Mouse (Mus musculus): ENCODE data around the gene Cyp26b1.

Cyp26b1 gene

GRCm38 (mm10) chr6:84587471-84588101 lies 6.1 kb downstream of the Cyp26b1 start:
- DNase-seq, result peak; percentile 95

GRCm38 (mm10) chr6:84586551-84587200 lies 7.0 kb downstream of the Cyp26b1 start:
- peak; percentile 87 for DNase-seq

- peak; percentile 89 for DNase-seq
These were observed 7.9 kb downstream of the Cyp26b1 start for GRCm38 (mm10) chr6:84585686-84586300.

- DNase-seq, result peak; percentile 97
These were observed 8.7 kb downstream of the Cyp26b1 start for GRCm38 (mm10) chr6:84584783-84585685.

GRCm38 (mm10) chr6:84583841-84584782 lies 9.6 kb downstream of the Cyp26b1 start:
- DNase-seq, result peak; percentile 92

GRCm38 (mm10) chr6:84583371-84583770 lies 10.3 kb downstream of the Cyp26b1 start:
- DNase-seq, result peak; percentile 98

- peak; percentile 89 for DNase-seq
These were observed 10.9 kb downstream of the Cyp26b1 start for GRCm38 (mm10) chr6:84582826-84583225.

GRCm38 (mm10) chr6:84581833-84582445 lies 11.8 kb downstream of the Cyp26b1 start:
- DNase-seq, result peak; percentile 89

- DNase-seq, result peak; percentile 74
These were observed 12.5 kb downstream of the Cyp26b1 start for GRCm38 (mm10) chr6:84580979-84581832.

GRCm38 (mm10) chr6:84579508-84579907 lies 14.2 kb downstream of the Cyp26b1 start:
- no peak for DNase-seq

- DNase-seq, result no peak
These were observed 14.8 kb downstream of the Cyp26b1 start for GRCm38 (mm10) chr6:84578928-84579327.

- DNase-seq, result no peak
These were observed 15.8 kb downstream of the Cyp26b1 start for GRCm38 (mm10) chr6:84577898-84578297.

- no peak for DNase-seq
These were observed 19.6 kb downstream of the Cyp26b1 start for GRCm38 (mm10) chr6:84573905-84574660.

GRCm38 (mm10) chr6:84570039-84570438 lies 23.7 kb downstream of the Cyp26b1 start:
- DNase-seq, result no peak

- DNase-seq, result no peak
These were observed 24.1 kb downstream of the Cyp26b1 start for GRCm38 (mm10) chr6:84569590-84569989.

GRCm38 (mm10) chr6:84568880-84569279 lies 24.8 kb downstream of the Cyp26b1 start:
- no peak for DNase-seq

- no peak for DNase-seq
These were observed 26.0 kb downstream of the Cyp26b1 start for GRCm38 (mm10) chr6:84567696-84568095.

- DNase-seq, result no peak
These were observed 26.9 kb downstream of the Cyp26b1 start for GRCm38 (mm10) chr6:84566825-84567224.

GRCm38 (mm10) chr6:84565245-84565644 lies 28.5 kb downstream of the Cyp26b1 start:
- DNase-seq, result no peak

GRCm38 (mm10) chr6:84562948-84563347 lies 30.8 kb downstream of the Cyp26b1 start:
- no peak for DNase-seq

All from heart, adult 11 months (tissue).